Mouse (Mus musculus) CH12.LX (cell line): ENCODE data around the gene Meox1. TPM values are rescaled to one million over a fixed set of nuclear protein-coding genes. Genes with fewer than 3 reads are reported as not detected.

ENCODE experiments used
- DNase-seq: peaks from one replicate; pipeline ENCODE4 v3.0.0-alpha.2; 2013; ENCODE audit errors: extremely low read depth
- H3K27ac ChIP-seq: 2 replicates; pipeline ENCODE4 v1.5.1; 2012; ENCODE audit warnings: low read depth, mild to moderate bottlenecking, control low read depth, moderate library complexity; ENCODE audit not compliant: insufficient read depth
- H3K27me3 ChIP-seq: replicated peaks from 2 replicates; pipeline ENCODE3; 2012; ENCODE audit warnings: inconsistent platforms
- H3K36me3 ChIP-seq, 2 experiments: replicated peaks in 1 of 2; 2 replicates each; pipeline versions ENCODE3 to v1.6.1; 2012; ENCODE audit warnings: inconsistent platforms in 1 of 2, low read length in 1 of 2, mild to moderate bottlenecking in 1 of 2, mixed read lengths in 1 of 2, moderate library complexity in 1 of 2; ENCODE audit not compliant: control insufficient read depth in 1 of 2, insufficient read depth in 1 of 2
- H3K4me1 ChIP-seq, 2 experiments: 2 replicates each; pipeline ENCODE4 v1.6.1; 2012; ENCODE audit warnings: inconsistent platforms in 1 of 2, moderate library complexity in 1 of 2; ENCODE audit not compliant: insufficient read depth in 2 of 2, control insufficient read depth in 1 of 2
- H3K4me2 ChIP-seq: 2 replicates; pipeline ENCODE4 v1.6.1; 2012; ENCODE audit warnings: low read depth, mild to moderate bottlenecking, control low read depth; ENCODE audit not compliant: poor library complexity, insufficient read depth, severe bottlenecking
- H3K4me3 ChIP-seq, 3 experiments: fragments of 150-350 bp in 1 of 3; sonication (generic) in 1 of 3; replicated peaks in 1 of 3; 2 replicates each; pipeline versions ENCODE3 to v1.5.1; 2011 to 2012; ENCODE audit warnings: low read depth in 2 of 3, low read length in 2 of 3, mild to moderate bottlenecking in 2 of 3, moderate library complexity in 2 of 3, control low read depth in 1 of 3, improper control_type of control experiment in 1 of 3, inconsistent platforms in 1 of 3, mixed read lengths in 1 of 3; ENCODE audit not compliant: poor library complexity in 1 of 3
- H3K79me2 ChIP-seq: replicated peaks from 2 replicates; pipeline ENCODE4 v1.6.1; 2012; ENCODE audit warnings: mild to moderate bottlenecking, moderate library complexity; ENCODE audit not compliant: control insufficient read depth, poor library complexity, insufficient read depth, severe bottlenecking; ENCODE audit errors: extremely low read depth
- H3K9ac ChIP-seq: 2 replicates; pipeline ENCODE4 v1.6.1; 2012; ENCODE audit warnings: low read depth, mild to moderate bottlenecking, control low read depth, moderate library complexity; ENCODE audit not compliant: insufficient read depth
- H3K9me3 ChIP-seq: replicated peaks from 2 replicates; pipeline ENCODE3; 2012; ENCODE audit warnings: low read length, inconsistent platforms, mixed read lengths
- BHLHE40 ChIP-seq: IDR thresholded peaks from 2 replicates; pipeline ENCODE4 v1.6.1; 2011; ENCODE audit warnings: mild to moderate bottlenecking, low read depth, low read length, improper control_type of control experiment
- CHD1 ChIP-seq: IDR thresholded peaks from 2 replicates; pipeline ENCODE4 v1.6.1; 2012; ENCODE audit warnings: low read depth, low read length, improper control_type of control experiment, inconsistent platforms
- CTCF ChIP-seq, 2 experiments: IDR thresholded peaks in 1 of 2; conservative IDR thresholded peaks in 1 of 2; 2 replicates each; pipeline ENCODE4 v1.5.1; 2011 to 2012; ENCODE audit warnings: low read depth in 2 of 2, low read length in 2 of 2, improper control_type of control experiment in 1 of 2, inconsistent platforms in 1 of 2, mild to moderate bottlenecking in 1 of 2, moderate library complexity in 1 of 2
- E2F4 ChIP-seq: IDR thresholded peaks from 2 replicates; pipeline ENCODE4 v1.6.1; 2011; ENCODE audit warnings: low read depth, low read length, improper control_type of control experiment; ENCODE audit not compliant: insufficient replicate concordance
- ETS1 ChIP-seq: conservative IDR thresholded peaks from 2 replicates; pipeline ENCODE4 v1.6.1; 2012; ENCODE audit warnings: low read depth, mild to moderate bottlenecking, inconsistent platforms, low read length, improper control_type of control experiment, moderate library complexity
- HCFC1 ChIP-seq: IDR thresholded peaks from 2 replicates; pipeline ENCODE4 v1.6.1; 2012; ENCODE audit warnings: low read depth, mild to moderate bottlenecking, inconsistent platforms, low read length, improper control_type of control experiment
- JUND ChIP-seq: conservative IDR thresholded peaks from 2 replicates; pipeline ENCODE4 v1.6.1; 2011; ENCODE audit warnings: low read depth, low read length, improper control_type of control experiment
- KAT2A ChIP-seq: IDR thresholded peaks from 2 replicates; pipeline ENCODE4 v1.6.1; 2012; ENCODE audit warnings: low read length, improper control_type of control experiment, inconsistent platforms; ENCODE audit not compliant: insufficient replicate concordance
- MAX ChIP-seq: IDR thresholded peaks from 2 replicates; pipeline ENCODE4 v1.6.1; 2011; ENCODE audit warnings: low read length, improper control_type of control experiment
- MAZ ChIP-seq: IDR thresholded peaks from 2 replicates; pipeline ENCODE4 v1.6.1; 2012; ENCODE audit warnings: low read depth, mild to moderate bottlenecking, inconsistent platforms, low read length, improper control_type of control experiment, moderate library complexity
- MXI1 ChIP-seq: IDR thresholded peaks from 2 replicates; pipeline ENCODE4 v1.6.1; 2011; ENCODE audit warnings: mild to moderate bottlenecking, low read depth, low read length, improper control_type of control experiment
- NELFE ChIP-seq: IDR thresholded peaks from 2 replicates; pipeline ENCODE4 v1.6.1; 2011; ENCODE audit warnings: low read depth, low read length, improper control_type of control experiment
- NRF1 ChIP-seq: IDR thresholded peaks from 2 replicates; pipeline ENCODE4 v1.6.1; 2014; ENCODE audit warnings: low read depth, mild to moderate bottlenecking, inconsistent platforms, low read length, improper control_type of control experiment, moderate library complexity
- RCOR1 ChIP-seq: conservative IDR thresholded peaks from 2 replicates; pipeline ENCODE4 v1.6.1; 2012; ENCODE audit warnings: low read depth, mild to moderate bottlenecking, inconsistent platforms, low read length, improper control_type of control experiment
- SIN3A ChIP-seq: IDR thresholded peaks from 2 replicates; pipeline ENCODE4 v1.6.1; 2012; ENCODE audit warnings: low read length, improper control_type of control experiment, inconsistent platforms
- SMC3 ChIP-seq: IDR thresholded peaks from 2 replicates; pipeline ENCODE4 v1.6.1; 2011; ENCODE audit warnings: low read depth, low read length, improper control_type of control experiment
- TBP ChIP-seq: conservative IDR thresholded peaks from 2 replicates; pipeline ENCODE4 v1.6.1; 2011; ENCODE audit warnings: low read depth, low read length, improper control_type of control experiment
- TCF12 ChIP-seq: IDR thresholded peaks from 2 replicates; pipeline ENCODE4 v1.6.1; 2014; ENCODE audit warnings: low read depth, mild to moderate bottlenecking, inconsistent platforms, low read length, improper control_type of control experiment
- USF2 ChIP-seq: conservative IDR thresholded peaks from 2 replicates; pipeline ENCODE4 v1.6.1; 2011; ENCODE audit warnings: low read depth, low read length, improper control_type of control experiment
- dilution Hi-C: fragments of 300-500 bp; cut with MboI; formaldehyde crosslinking; loops from 2 replicates; pipeline ENCODE4 v1.14.3; 2020; ENCODE audit warnings: low sequenced_read_pairs; ENCODE audit not compliant: extremely low pct_unique_long_range_greater_than_20kb, extremely low pct_ligation_motif_present
- in situ Hi-C: fragments of 300-500 bp; cut with MboI; formaldehyde crosslinking; loops from 3 replicates; pipeline ENCODE4 v1.14.3; 2019; ENCODE audit warnings: low sequenced_read_pairs, low pct_ligation_motif_present, low pct_unique_long_range_greater_than_20kb, mixed read lengths
- polyA plus RNA-seq: library from polyadenylated mRNA; unstranded; fragments of >175 nt; gene quantifications from 2 replicates; pipeline ENCODE4 v1.2.1, GENCODE M21; 2012; ENCODE audit warnings: low read depth; ENCODE audit not compliant: insufficient read length
- total RNA-seq, 2 experiments: library from RNA; depleted of rRNA; stranded (reverse); fragments of 300-350 nt in 1 of 2; fragments of >200 nt in 1 of 2; gene quantifications; 2 replicates each; pipeline ENCODE4 v1.2.3; 2012 to 2014

The Meox1 gene
- total and polyA plus RNA-seq, 3 experiments, result not detected

GRCm38 (mm10) chr11:101867513-101868052 is 26.6 kb downstream of the Meox1 start:
- in situ Hi-C loops, result no loop called here
- H3K9me3 ChIP-seq, result peaks cover 5% of the 10 kb centered on the region

GRCm38 (mm10) chr11:101858742-101859141 is 35.4 kb downstream of the Meox1 start:
- H3K4me2 ChIP-seq, result no peak overlapping the region
- peaks cover 20% of the 10 kb centered on the region for H3K27me3 ChIP-seq
- H3K9ac ChIP-seq, result no peak overlapping the region
- H3K27ac ChIP-seq, result no peak overlapping the region
- no peak for DNase-seq
- H3K4me1 ChIP-seq, result peaks cover 0 to 9% of the 10 kb centered on the region in 2 experiments; a peak in 2 of 4 replicates
- H3K9me3 ChIP-seq, result peaks cover 4% of the 10 kb centered on the region
- no peak overlapping the region for H3K4me3 ChIP-seq
- no peaks in the 10 kb centered on the region for H3K36me3 ChIP-seq
- no peak for TF ChIP-seq JUND
- TF ChIP-seq BHLHE40, result no peak
- TF ChIP-seq MAX, result no peak
- TF ChIP-seq NELFE, result no peak
- no peak for TF ChIP-seq SMC3
- TF ChIP-seq SIN3A, result no peak
- TF ChIP-seq TBP, result no peak
- TF ChIP-seq HCFC1, result no peak
- TF ChIP-seq KAT2A, result no peak
- no peak for TF ChIP-seq ETS1
- TF ChIP-seq MXI1, result no peak
- no peak for TF ChIP-seq MAZ
- TF ChIP-seq USF2, result no peak
- TF ChIP-seq NRF1, result no peak
- TF ChIP-seq CTCF (conservative IDR thresholded peaks at IDR 0.05 in 1 of 2, IDR thresholded peaks at IDR 0.05 in 1 of 2; ENCODE audit: low read depth in 2 of 2, low read length in 2 of 2), result no peak
- TF ChIP-seq, all 38 proteins: peak for 0
- in situ Hi-C loops (no loop called here), dilution Hi-C loops (no loop called here)
- H3K79me2 ChIP-seq, result no peaks in the 10 kb centered on the region

More at GRCm38 (mm10) chr11:101867513-101868052, 26.6 kb downstream of the Meox1 start:
- H3K4me2 ChIP-seq, result no peak overlapping the region
- no peak overlapping the region for H3K27ac ChIP-seq
- H3K4me3 ChIP-seq, result no peak overlapping the region
- DNase-seq, result no peak
- no peaks in the 10 kb centered on the region for H3K79me2 ChIP-seq
- TF ChIP-seq RCOR1, result no peak
- no peak for TF ChIP-seq USF2
- no peak for TF ChIP-seq TBP
- no peak for TF ChIP-seq MXI1
- no peak for TF ChIP-seq MAZ
- no peak for TF ChIP-seq ETS1
- TF ChIP-seq CHD1, result no peak
- TF ChIP-seq TCF12, result no peak
- TF ChIP-seq E2F4, result no peak
- peaks cover 0 to 11% of the 10 kb centered on the region in 2 experiments; a peak in 2 of 4 replicates for H3K4me1 ChIP-seq
- no peaks in the 10 kb centered on the region for H3K36me3 ChIP-seq
- dilution Hi-C loops, result no loop called here
- H3K27me3 ChIP-seq, result peaks cover 51% of the 10 kb centered on the region
- H3K9ac ChIP-seq, result no peak overlapping the region
